Mouse (Mus musculus) bone marrow macrophage, adult 2 months (primary cell): ENCODE results near the gene Eva1a. TPM values are rescaled to one million over a fixed set of nuclear protein-coding genes. Genes with fewer than 3 reads are reported as not detected.

Source experiments
- H3K27ac ChIP-seq: 2 replicates; pipeline ENCODE4 v1.5.1; 2012; ENCODE audit warnings: low read depth, low read length; ENCODE audit not compliant: insufficient read depth
- H3K4me1 ChIP-seq: 2 replicates; pipeline ENCODE4 v1.6.1; 2012; ENCODE audit warnings: low read length; ENCODE audit not compliant: control insufficient read depth, insufficient read depth
- H3K4me3 ChIP-seq: 2 replicates; pipeline ENCODE4 v1.5.1; 2012; ENCODE audit warnings: mild to moderate bottlenecking, low read length, moderate library complexity; ENCODE audit not compliant: insufficient read depth
- CTCF ChIP-seq: IDR thresholded peaks from 2 replicates; pipeline ENCODE4 v1.5.1; 2012; ENCODE audit warnings: low read depth, mild to moderate bottlenecking, low read length, moderate library complexity
- POLR2A ChIP-seq: IDR thresholded peaks from 2 replicates; pipeline ENCODE4 v1.6.1; 2012; ENCODE audit warnings: mild to moderate bottlenecking, low read depth, low read length, borderline replicate concordance
- polyA plus RNA-seq: library from polyadenylated mRNA; stranded (reverse); fragments of >200 nt; gene quantifications from 2 replicates; pipeline ENCODE4 v1.2.4, GENCODE M21; 2012; ENCODE audit not compliant: missing spikeins, insufficient read depth, insufficient read length

Gene Eva1a
- polyA plus RNA-seq, 1 experiment, result not detected

GRCm38 (mm10) chr6:82065230-82065629, 24.4 kb downstream of the Eva1a start:
- Histone ChIP-seq H3K4me3 (no peak overlapping the region), H3K4me1 (no peaks in the 10 kb centered on the region), H3K27ac (no peak overlapping the region)
- TF ChIP-seq POLR2A (no peak), CTCF (no peak)

- no peaks in the 10 kb centered on the region for H3K4me1 ChIP-seq
- H3K4me3 ChIP-seq, result no peak overlapping the region
- TF ChIP-seq CTCF (no peak), POLR2A (no peak)
- H3K27ac ChIP-seq, result no peak overlapping the region
These were observed 25.8 kb downstream of the Eva1a start for GRCm38 (mm10) chr6:82066515-82067081.

GRCm38 (mm10) chr6:82070459-82070858, 29.6 kb downstream of the Eva1a start:
- no peaks in the 10 kb centered on the region for H3K4me1 ChIP-seq
- H3K27ac ChIP-seq, result no peak overlapping the region
- TF ChIP-seq CTCF, result no peak
- TF ChIP-seq POLR2A, result no peak
- H3K4me3 ChIP-seq, result no peak overlapping the region

GRCm38 (mm10) chr6:82073011-82073410, 32.2 kb downstream of the Eva1a start:
- no peak for TF ChIP-seq POLR2A
- no peak for TF ChIP-seq CTCF
- Histone ChIP-seq H3K4me1 (no peaks in the 10 kb centered on the region), H3K4me3 (no peak overlapping the region), H3K27ac (no peak overlapping the region)

- Histone ChIP-seq H3K27ac (no peak overlapping the region), H3K4me1 (no peaks in the 10 kb centered on the region), H3K4me3 (no peak overlapping the region)
- no peak for TF ChIP-seq CTCF
- no peak for TF ChIP-seq POLR2A
These were observed 32.7 kb downstream of the Eva1a start for GRCm38 (mm10) chr6:82073567-82073966.

- Histone ChIP-seq H3K4me1 (no peaks in the 10 kb centered on the region), H3K4me3 (no peak overlapping the region), H3K27ac (no peak overlapping the region)
- TF ChIP-seq CTCF, result no peak
- no peak for TF ChIP-seq POLR2A
These were observed 35.5 kb downstream of the Eva1a start for GRCm38 (mm10) chr6:82076364-82076763.

GRCm38 (mm10) chr6:82078875-82079274, 38.0 kb downstream of the Eva1a start:
- Histone ChIP-seq H3K27ac (no peak overlapping the region), H3K4me3 (no peak overlapping the region), H3K4me1 (no peaks in the 10 kb centered on the region)
- TF ChIP-seq POLR2A (no peak), CTCF (no peak)

- TF ChIP-seq POLR2A (no peak), CTCF (no peak)
- Histone ChIP-seq H3K27ac (no peak overlapping the region), H3K4me1 (no peaks in the 10 kb centered on the region), H3K4me3 (no peak overlapping the region)
These were observed 42.8 kb downstream of the Eva1a start for GRCm38 (mm10) chr6:82083655-82084054.

GRCm38 (mm10) chr6:82084235-82084634, 43.4 kb downstream of the Eva1a start:
- Histone ChIP-seq H3K4me3 (no peak overlapping the region), H3K27ac (no peak overlapping the region), H3K4me1 (no peaks in the 10 kb centered on the region)
- TF ChIP-seq CTCF, result no peak
- no peak for TF ChIP-seq POLR2A

- TF ChIP-seq CTCF (no peak), POLR2A (no peak)
- H3K27ac ChIP-seq, result no peak overlapping the region
- no peaks in the 10 kb centered on the region for H3K4me1 ChIP-seq
- H3K4me3 ChIP-seq, result no peak overlapping the region
These were observed 44.6 kb downstream of the Eva1a start for GRCm38 (mm10) chr6:82085313-82085908.
